ENCODE assay signal across 9 mouse cellular contexts in the genomic region with DNA sequence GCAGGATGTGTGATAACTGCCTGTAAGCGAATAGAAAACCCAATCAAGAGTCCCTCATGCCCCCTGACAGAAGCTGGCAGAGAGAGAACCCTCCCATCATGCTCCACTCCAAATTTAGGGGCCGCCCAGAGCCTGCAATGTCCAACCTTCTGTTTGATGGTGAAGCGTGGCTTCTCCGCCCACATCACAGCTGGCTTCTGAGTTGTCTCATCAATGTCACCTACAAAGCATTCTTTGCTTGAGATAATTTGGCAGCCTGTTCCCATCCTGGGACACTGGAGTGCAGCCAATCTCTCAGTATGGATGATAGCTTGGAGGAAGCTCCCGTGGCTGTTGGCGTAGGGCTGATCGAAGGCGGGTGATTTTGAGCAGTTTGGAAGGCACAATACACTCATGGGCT. TPM values are rescaled to one million over a fixed set of nuclear protein-coding genes. Genes with fewer than 3 reads are reported as not detected.
DNase-seq lines count a peak whose midpoint lies in the region; TF ChIP-seq lines count a peak whose summit lies in the region.
"Had no signal": no experiment of that assay in that cellular context is flagged by ENCODE, and none has a peak within 500 bp of the region (broad histone marks: within the 10 kb centered on the region; RNA-seq: fewer than 3 reads in every experiment).

No protein-coding gene starts in this region.

- intact Hi-C loops in heart, postnatal 14 days (cut with DNase I): no loop called here

- no peak for TF ChIP-seq POLR2A in brain, embryonic 14.5 days (IDR thresholded peaks at IDR 0.05; ENCODE audit: borderline replicate concordance, extremely low read depth, insufficient read depth, insufficient read length, poor library complexity, severe bottlenecking)

- no peak for TF ChIP-seq CTCF in brain, embryonic 14.5 days (IDR thresholded peaks at IDR 0.05; ENCODE audit: borderline replicate concordance, extremely low read depth, insufficient read depth, insufficient read length)

- peak; percentile 45 for DNase-seq in brain, embryonic 14.5 days (ENCODE audit: low read depth)
- peak; percentile 70 to 80 for DNase-seq in cerebellum, postnatal 14 days
- DNase-seq in heart, postnatal 14 days: peak; percentile 7 to 33
- DNase-seq in lung, adult 18-20 months: peak; percentile 3 to 4
- DNase-seq in gastrocnemius, adult 18-20 months (ENCODE audit: low spot score): no peak
- no peak for DNase-seq in adrenal gland, postnatal 25 days
- no peak for DNase-seq in B cell, adult 2 months
- DNase-seq in thymus, postnatal 25 days: no peak

RNA-seq across cellular contexts. Expression of a gene that starts 34.9 kb away (rescaled TPM):
- polyA plus RNA-seq in brain, embryonic 14.5 days (2012; rRNA removed): 0.58 and 1.2 TPM in 2 replicates
- total RNA-seq in heart, postnatal 14 days (2021): 1 to 10 TPM; 1.1 to 1.8 TPM
- total RNA-seq in gastrocnemius, adult 18-20 months (2021): under 1 TPM; 0.07 to 0.14 TPM
- 0.06 TPM in 1 of 2 replicates, not detected in the other for total RNA-seq in adrenal gland, postnatal 25 days (2021)
- total RNA-seq: neutrophil, adult 5-6 weeks had no signal

Comparison
In these comparisons a context has a peak if more than half of its experiments do, and no peak if none do; other contexts are left out.
1. DNase-seq: peak in brain, embryonic 14.5 days (single experiment), cerebellum, postnatal 14 days (2 of 2), heart, postnatal 14 days (2 of 2) and lung, adult 18-20 months (2 of 2); none in gastrocnemius, adult 18-20 months (single experiment), adrenal gland, postnatal 25 days (single experiment), B cell, adult 2 months (0 of 2) and thymus, postnatal 25 days (single experiment).